Mouse (Mus musculus): Measurements from ENCODE around the gene Spaca4. TPM values are rescaled to one million over a fixed set of nuclear protein-coding genes. Genes with fewer than 3 reads are reported as not detected.
A peak's percentile ranks its signal among the peaks of the same experiment; 100 is the strongest.

Spaca4 gene
- total and polyA plus RNA-seq, 3 experiments = 0.38 TPM; not detected in 2

- Histone ChIP-seq H3K36me3 (ENCODE audit: control insufficient read depth in 1 of 2, insufficient read depth in 2 of 2, low read length in 2 of 2) (no peaks in the 10 kb centered on the region), H3K4me1 (ENCODE audit: control insufficient read depth in 1 of 2, insufficient read depth in 2 of 2, low read length in 2 of 2) (peaks cover 0 to 6% of the 10 kb centered on the region in 2 experiments; a peak in 2 of 4 replicates), H3K9ac (ENCODE audit: control insufficient read depth, low read depth, low read length, poor library complexity, severe bottlenecking) (no peak overlapping the region), H3K9me3 (replicated peaks; ENCODE audit: insufficient read depth, low read length) (no peaks in the 10 kb centered on the region), H3K79me2 (ENCODE audit: control insufficient read depth, insufficient read depth, low read length, poor library complexity) (peaks cover under 1% of the 10 kb centered on the region; the same call in 1 of the 2 replicates), H3K4me3 (ENCODE audit: control insufficient read depth in 1 of 2, insufficient read depth in 1 of 2, low read depth in 2 of 2, low read length in 2 of 2) (no peak overlapping the region), H3K27me3 (ENCODE audit: control insufficient read depth in 1 of 2, insufficient read depth in 2 of 2, low read length in 2 of 2) (peaks cover 0 to 4% of the 10 kb centered on the region in 2 experiments; a peak in 2 of 4 replicates), H3K27ac (ENCODE audit: control insufficient read depth, low read depth, low read length) (no peak overlapping the region)
- TF ChIP-seq TCF12 (IDR thresholded peaks at IDR 0.05; ENCODE audit: low read depth, low read length) (0 out of 2 replicates have a peak, but pooled peaks have one; percentile 9), ETS1 (IDR thresholded peaks at IDR 0.05; ENCODE audit: low read depth, low read length) (no peak), ZKSCAN1 (IDR thresholded peaks at IDR 0.05; ENCODE audit: low read depth, low read length) (no peak), MAFK (IDR thresholded peaks at IDR 0.05; ENCODE audit: borderline replicate concordance, low read depth, low read length) (no peak), SMC3 (IDR thresholded peaks at IDR 0.05; ENCODE audit: low read depth, low read length) (no peak), ZMIZ1 (IDR thresholded peaks at IDR 0.05; ENCODE audit: low read depth, low read length) (no peak)
- DNase-seq (ENCODE audit: low read depth, low spot score) = no peak
Measured at GRCm38 (mm10) chr7:45701072-45701471, 24.5 kb downstream of the Spaca4 start.

GRCm38 (mm10) chr7:45700301-45701015 is 25.2 kb downstream of the Spaca4 start:
- H3K36me3 ChIP-seq (ENCODE audit: control insufficient read depth in 1 of 2, insufficient read depth in 2 of 2, low read length in 2 of 2) = no peaks in the 10 kb centered on the region
- H3K4me3 ChIP-seq (ENCODE audit: control insufficient read depth in 1 of 2, insufficient read depth in 1 of 2, low read depth in 2 of 2, low read length in 2 of 2) = peak overlapping the region; percentile 10 to 12; a peak in 2 of 4 replicates
- DNase-seq (ENCODE audit: low read depth, low spot score) = peak; percentile 84
- H3K9ac ChIP-seq (ENCODE audit: control insufficient read depth, low read depth, low read length, poor library complexity, severe bottlenecking) = peak overlapping the region; percentile 60
- H3K9me3 ChIP-seq (replicated peaks; ENCODE audit: insufficient read depth, low read length) = no peaks in the 10 kb centered on the region
- peaks cover 0 to 4% of the 10 kb centered on the region in 2 experiments; a peak in 2 of 4 replicates for H3K27me3 ChIP-seq (ENCODE audit: control insufficient read depth in 1 of 2, insufficient read depth in 2 of 2, low read length in 2 of 2)
- H3K27ac ChIP-seq (ENCODE audit: control insufficient read depth, low read depth, low read length) = no peak overlapping the region
- H3K4me1 ChIP-seq (ENCODE audit: control insufficient read depth in 1 of 2, insufficient read depth in 2 of 2, low read length in 2 of 2) = peaks cover 0 to 6% of the 10 kb centered on the region in 2 experiments; a peak in 2 of 4 replicates
- TF ChIP-seq MYC (IDR thresholded peaks at IDR 0.05; ENCODE audit: low read depth, low read length) (0 out of 2 replicates have a peak, but pooled peaks have one; percentile 28), HCFC1 (IDR thresholded peaks at IDR 0.05; ENCODE audit: low read depth, low read length) (peak; percentile 100), MYB (IDR thresholded peaks at IDR 0.05; ENCODE audit: low read depth, low read length) (no peak), MEF2A (IDR thresholded peaks at IDR 0.05; ENCODE audit: extremely low read depth, insufficient replicate concordance, low read depth, low read length, poor library complexity, severe bottlenecking) (no peak), USF1 (IDR thresholded peaks at IDR 0.05; ENCODE audit: low read depth, low read length) (no peak), USF2 (IDR thresholded peaks at IDR 0.05; ENCODE audit: borderline replicate concordance in 1 of 2, insufficient read depth in 1 of 2, low read depth in 1 of 2, low read length in 2 of 2) (no peak), GABPA (IDR thresholded peaks at IDR 0.05; ENCODE audit: low read depth, low read length) (no peak), KAT2A (conservative IDR thresholded peaks at IDR 0.05; ENCODE audit: low read depth, low read length) (peak; percentile 96), SIN3A (IDR thresholded peaks at IDR 0.05; ENCODE audit: low read length) (peak; percentile 69)
- no peaks in the 10 kb centered on the region; the same call in 1 of the 2 replicates for H3K79me2 ChIP-seq (ENCODE audit: control insufficient read depth, insufficient read depth, low read length, poor library complexity)

Data from MEL (cell line).